Mouse (Mus musculus) stomach, embryonic 16.5 days (tissue): ENCODE measurements around the gene St8sia1. TPM values are rescaled to one million over a fixed set of nuclear protein-coding genes. Genes with fewer than 3 reads are reported as not detected.

ENCODE experiments used
- ATAC-seq: fragments of 200-750 bp; cut with Nextera tagmentation; 2 replicates; pipeline ENCODE4 v1.8.0; 2017; ENCODE audit warnings: moderate number of reproducible peaks, moderate TSS enrichment; ENCODE audit not compliant: insufficient read depth, low FRiP score
- H3K27ac ChIP-seq: fragments of 300-500 bp; sonication (generic); 2 replicates; pipeline ENCODE4 v1.5.1; 2014; ENCODE audit warnings: low read length
- H3K27me3 ChIP-seq: fragments of 300-500 bp; sonication (generic); 2 replicates; pipeline ENCODE4 v1.6.1; 2014; ENCODE audit warnings: low read length, control low read depth, mixed read lengths; ENCODE audit not compliant: control insufficient read depth, insufficient read depth
- H3K36me3 ChIP-seq: fragments of 300-500 bp; sonication (generic); 2 replicates; pipeline ENCODE4 v1.6.1; 2014; ENCODE audit warnings: low read length; ENCODE audit not compliant: control insufficient read depth, insufficient read depth
- H3K4me1 ChIP-seq: fragments of 300-500 bp; sonication (generic); 2 replicates; pipeline ENCODE4 v1.6.1; 2014; ENCODE audit warnings: low read length, control low read depth, mixed read lengths; ENCODE audit not compliant: control insufficient read depth, insufficient read depth
- H3K4me2 ChIP-seq: fragments of 300-500 bp; sonication (generic); 2 replicates; pipeline ENCODE4 v1.6.1; 2014; ENCODE audit warnings: low read depth, low read length, mixed read lengths
- H3K4me3 ChIP-seq: fragments of 300-500 bp; sonication (generic); replicated peaks from 2 replicates; pipeline ENCODE4 v1.5.1; 2014; ENCODE audit warnings: mild to moderate bottlenecking, low read length
- H3K9ac ChIP-seq: fragments of 300-500 bp; sonication (generic); 2 replicates; pipeline ENCODE4 v1.6.1; 2014; ENCODE audit warnings: low read length
- H3K9me3 ChIP-seq: fragments of 300-500 bp; sonication (generic); replicated peaks from 2 replicates; pipeline ENCODE4 v1.6.1; 2016; ENCODE audit warnings: low read length, control low read depth; ENCODE audit not compliant: control insufficient read depth
- WGBS: fragments of 180-500 bp; shearing (Covaris S2); extraction: QIAGEN DNeasy Blood & Tissue Kit; methylation state at CpG from one replicate; pipeline ENCODE4 v1.1.7; 2014; 5-methylcytosine and 5-hydroxymethylcytosine counted together
- polyA plus RNA-seq: library from polyadenylated mRNA; unstranded; fragments of >200 nt; fragmentation: Nextera tagmentation; extraction: Ambion mirVana; gene quantifications from 2 replicates; pipeline ENCODE4 v1.2.1, GENCODE M21; 2015

The St8sia1 gene
- polyA plus RNA-seq, 1 experiment from 2014 or later, result 1.1 TPM

GRCm38 (mm10) chr6:142918691-142919090, 45.6 kb downstream of the St8sia1 start:
- Histone ChIP-seq H3K4me1 (no peaks in the 10 kb centered on the region), H3K4me2 (no peak overlapping the region), H3K27ac (no peak overlapping the region), H3K36me3 (no peaks in the 10 kb centered on the region), H3K9me3 (no peaks in the 10 kb centered on the region), H3K9ac (no peak overlapping the region), H3K27me3 (no peaks in the 10 kb centered on the region), H3K4me3 (no peak overlapping the region)
- WGBS, result 64% methylated on average over 6 of the region's 6 CpGs
- ATAC-seq, result no peak

GRCm38 (mm10) chr6:142917471-142917901, 46.8 kb downstream of the St8sia1 start:
- H3K4me2 ChIP-seq, result no peak overlapping the region
- H3K9ac ChIP-seq, result no peak overlapping the region
- no peak for ATAC-seq
- H3K9me3 ChIP-seq, result no peaks in the 10 kb centered on the region
- no peak overlapping the region for H3K4me3 ChIP-seq
- no peaks in the 10 kb centered on the region for H3K27me3 ChIP-seq
- WGBS, result 69% methylated on average over 13 of the region's 13 CpGs
- no peaks in the 10 kb centered on the region for H3K4me1 ChIP-seq
- no peak overlapping the region for H3K27ac ChIP-seq
- H3K36me3 ChIP-seq, result no peaks in the 10 kb centered on the region

GRCm38 (mm10) chr6:142916271-142916941, 47.8 kb downstream of the St8sia1 start:
- Histone ChIP-seq H3K4me2 (no peak overlapping the region), H3K27me3 (no peaks in the 10 kb centered on the region), H3K9ac (no peak overlapping the region), H3K9me3 (no peaks in the 10 kb centered on the region), H3K27ac (no peak overlapping the region), H3K4me3 (no peak overlapping the region), H3K4me1 (no peaks in the 10 kb centered on the region), H3K36me3 (no peaks in the 10 kb centered on the region)
- WGBS, result 81% methylated on average over 11 of the region's 11 CpGs
- no peak for ATAC-seq

GRCm38 (mm10) chr6:142915464-142915863, 48.8 kb downstream of the St8sia1 start:
- whole genome bisulfite sequencing, result 66% methylated on average over 5 of the region's 5 CpGs
- Histone ChIP-seq H3K4me3 (no peak overlapping the region), H3K27me3 (no peaks in the 10 kb centered on the region)

GRCm38 (mm10) chr6:142914676-142915075, 49.6 kb downstream of the St8sia1 start:
- no peak for ATAC-seq
- WGBS, result 85% methylated on average over 10 of the region's 10 CpGs
- Histone ChIP-seq H3K4me2 (no peak overlapping the region), H3K27me3 (no peaks in the 10 kb centered on the region), H3K9ac (no peak overlapping the region), H3K36me3 (no peaks in the 10 kb centered on the region), H3K4me1 (no peaks in the 10 kb centered on the region), H3K27ac (no peak overlapping the region), H3K4me3 (no peak overlapping the region), H3K9me3 (no peaks in the 10 kb centered on the region)

More at GRCm38 (mm10) chr6:142915464-142915863, 48.8 kb downstream of the St8sia1 start:
- Histone ChIP-seq H3K36me3 (no peaks in the 10 kb centered on the region), H3K4me1 (no peaks in the 10 kb centered on the region), H3K27ac (no peak overlapping the region), H3K9ac (no peak overlapping the region), H3K9me3 (no peaks in the 10 kb centered on the region), H3K4me2 (no peak overlapping the region)
- ATAC-seq, result no peak

GRCm38 (mm10) chr6:142911263-142911662, 53.0 kb downstream of the St8sia1 start:
- ATAC-seq, result no peak
- H3K4me2 ChIP-seq, result no peak overlapping the region
- H3K4me1 ChIP-seq, result no peaks in the 10 kb centered on the region
- 88% methylated on average over 3 of the region's 3 CpGs for WGBS
- H3K36me3 ChIP-seq, result no peaks in the 10 kb centered on the region
- no peaks in the 10 kb centered on the region for H3K27me3 ChIP-seq
- H3K9ac ChIP-seq, result no peak overlapping the region
- H3K9me3 ChIP-seq, result no peaks in the 10 kb centered on the region
- H3K27ac ChIP-seq, result no peak overlapping the region
- H3K4me3 ChIP-seq, result no peak overlapping the region

GRCm38 (mm10) chr6:142910721-142911120, 53.5 kb downstream of the St8sia1 start:
- Histone ChIP-seq H3K36me3 (no peaks in the 10 kb centered on the region), H3K27me3 (no peaks in the 10 kb centered on the region), H3K4me1 (no peaks in the 10 kb centered on the region), H3K4me2 (no peak overlapping the region), H3K27ac (no peak overlapping the region), H3K4me3 (no peak overlapping the region), H3K9ac (no peak overlapping the region), H3K9me3 (no peaks in the 10 kb centered on the region)
- WGBS, result 88% methylated on average over 7 of the region's 7 CpGs
- ATAC-seq, result no peak

GRCm38 (mm10) chr6:142909771-142910105, 54.5 kb downstream of the St8sia1 start:
- no peaks in the 10 kb centered on the region for H3K9me3 ChIP-seq
- no peak overlapping the region for H3K4me2 ChIP-seq
- 78% methylated on average over 3 of the region's 3 CpGs for WGBS

GRCm38 (mm10) chr6:142908911-142909770, 55.1 kb downstream of the St8sia1 start:
- H3K4me3 ChIP-seq, result no peak overlapping the region
- H3K4me2 ChIP-seq, result no peak overlapping the region
- H3K9me3 ChIP-seq, result no peaks in the 10 kb centered on the region
- no peak overlapping the region for H3K9ac ChIP-seq
- 68% methylated on average over 5 of the region's 5 CpGs for WGBS
- no peaks in the 10 kb centered on the region for H3K36me3 ChIP-seq
- H3K27me3 ChIP-seq, result no peaks in the 10 kb centered on the region
- no peaks in the 10 kb centered on the region for H3K4me1 ChIP-seq
- no peak overlapping the region for H3K27ac ChIP-seq
- no peak for ATAC-seq

More at GRCm38 (mm10) chr6:142909771-142910105, 54.5 kb downstream of the St8sia1 start:
- no peaks in the 10 kb centered on the region for H3K4me1 ChIP-seq
- ATAC-seq, result no peak
- H3K27ac ChIP-seq, result no peak overlapping the region
- H3K27me3 ChIP-seq, result no peaks in the 10 kb centered on the region
- H3K9ac ChIP-seq, result no peak overlapping the region
- no peaks in the 10 kb centered on the region for H3K36me3 ChIP-seq
- H3K4me3 ChIP-seq, result no peak overlapping the region
